Mouse (Mus musculus) right cerebral cortex, postnatal 14 days (tissue): ENCODE measurements at regions not wholly inside any gene's neighbourhood (a gene's known extent, or its start where the extent isn't known, plus 50 kb on each side); places are given as distances from the start of the nearest gene placed in this dataset.

ENCODE experiments used
- DNase-seq: peaks from one replicate; pipeline ENCODE4 v3.0.0; 2022

- no peak for DNase-seq
Observed at GRCm38 (mm10) chr6:106876690-106877089, 76.8 kb upstream of the Crbn start.

- no peak for DNase-seq
Observed at GRCm38 (mm10) chr6:106891879-106892638, 92.2 kb upstream of the Crbn start.

- DNase-seq, result no peak
Observed at GRCm38 (mm10) chr6:106892639-106892934, 92.7 kb upstream of the Crbn start.

GRCm38 (mm10) chr6:106903953-106904683, 104.2 kb upstream of the Crbn start:
- DNase-seq, result no peak

- DNase-seq, result no peak
Observed at GRCm38 (mm10) chr6:106915121-106915520, 115.2 kb upstream of the Crbn start.

GRCm38 (mm10) chr6:106916683-106917289, 116.9 kb upstream of the Crbn start:
- DNase-seq, result no peak

GRCm38 (mm10) chr6:106920951-106921350, 121.1 kb upstream of the Crbn start:
- no peak for DNase-seq

- no peak for DNase-seq
Observed at GRCm38 (mm10) chr6:106925486-106925885, 125.6 kb upstream of the Crbn start.

GRCm38 (mm10) chr6:106933584-106933983, 133.7 kb upstream of the Crbn start:
- DNase-seq, result no peak

- no peak for DNase-seq
Observed at GRCm38 (mm10) chr6:106946227-106946927, 146.5 kb upstream of the Crbn start.

- DNase-seq, result no peak
Observed at GRCm38 (mm10) chr6:106950909-106951308, 151.0 kb upstream of the Crbn start.

- DNase-seq, result no peak
Observed at GRCm38 (mm10) chr6:106961320-106961719, 161.4 kb upstream of the Crbn start.

- no peak for DNase-seq
Observed at GRCm38 (mm10) chr6:106964337-106964736, 164.5 kb upstream of the Crbn start.

GRCm38 (mm10) chr6:106975439-106975838, 175.6 kb upstream of the Crbn start:
- no peak for DNase-seq

- DNase-seq, result no peak
Observed at GRCm38 (mm10) chr6:106978721-106979120, 178.8 kb upstream of the Crbn start.

- no peak for DNase-seq
Observed at GRCm38 (mm10) chr6:106979755-106980154, 179.9 kb upstream of the Crbn start.

GRCm38 (mm10) chr6:106980188-106980587, 180.3 kb upstream of the Crbn start:
- DNase-seq, result no peak

- DNase-seq, result no peak
Observed at GRCm38 (mm10) chr6:106981232-106981631, 181.4 kb upstream of the Crbn start.

- DNase-seq, result no peak
Observed at GRCm38 (mm10) chr6:106985132-106985801, 185.4 kb upstream of the Crbn start.

GRCm38 (mm10) chr6:106991586-106991985, 191.7 kb upstream of the Crbn start:
- DNase-seq, result no peak

- DNase-seq, result no peak
Observed at GRCm38 (mm10) chr6:107004406-107005120, 204.7 kb upstream of the Crbn start.

GRCm38 (mm10) chr6:107010785-107011184, 210.9 kb upstream of the Crbn start:
- no peak for DNase-seq
